Mouse (Mus musculus) ES-Bruce4 (cell line): ENCODE data around the gene Macrod2. TPM values are rescaled to one million over a fixed set of nuclear protein-coding genes. Genes with fewer than 3 reads are reported as not detected.

Source experiments
- H3K27ac ChIP-seq: 2 replicates; pipeline ENCODE4 v1.5.1; 2012; ENCODE audit warnings: low read length, inconsistent platforms; ENCODE audit not compliant: insufficient read depth
- H3K27me3 ChIP-seq: 2 replicates; pipeline ENCODE4 v1.6.1; 2012; ENCODE audit warnings: mild to moderate bottlenecking, low read length, inconsistent platforms; ENCODE audit not compliant: control insufficient read depth, poor library complexity, insufficient read depth, severe bottlenecking
- H3K36me3 ChIP-seq: 2 replicates; pipeline ENCODE4 v1.6.1; 2012; ENCODE audit warnings: inconsistent platforms, mild to moderate bottlenecking, low read length, moderate library complexity; ENCODE audit not compliant: control insufficient read depth, poor library complexity, insufficient read depth, severe bottlenecking
- H3K4me1 ChIP-seq: one replicate; pipeline ENCODE4 v1.8.1; 2011; ENCODE audit warnings: low read length; ENCODE audit not compliant: control insufficient read depth, insufficient read depth
- H3K4me3 ChIP-seq: 2 replicates; pipeline ENCODE4 v1.5.1; 2011; ENCODE audit warnings: low read depth, mild to moderate bottlenecking, low read length
- H3K9ac ChIP-seq: 2 replicates; pipeline ENCODE4 v1.6.1; 2012; ENCODE audit warnings: low read depth, mild to moderate bottlenecking, inconsistent platforms; ENCODE audit not compliant: poor library complexity, severe bottlenecking
- H3K9me3 ChIP-seq: replicated peaks from 2 replicates; pipeline ENCODE4 v1.6.1; 2012; ENCODE audit warnings: mild to moderate bottlenecking, low read length, inconsistent platforms; ENCODE audit not compliant: control insufficient read depth, poor library complexity, insufficient read depth, severe bottlenecking
- CTCF ChIP-seq: IDR thresholded peaks from one replicate; pipeline ENCODE4 v1.8.1; 2011; ENCODE audit warnings: low read depth, low read length
- EP300 ChIP-seq: IDR thresholded peaks from 2 replicates; pipeline ENCODE4 v1.6.1; 2011; ENCODE audit warnings: low read depth, low read length; ENCODE audit not compliant: insufficient read depth
- POLR2A ChIP-seq: IDR thresholded peaks from one replicate; pipeline ENCODE4 v1.8.1; 2011; ENCODE audit warnings: low read length; ENCODE audit not compliant: insufficient read depth
- polyA plus RNA-seq: library from polyadenylated mRNA; stranded (reverse); fragments of >200 nt; gene quantifications from 2 replicates; pipeline ENCODE4 v1.2.4, GENCODE M21; 2011; ENCODE audit warnings: low read depth; ENCODE audit not compliant: missing spikeins, insufficient read depth, insufficient read length

The Macrod2 gene
- polyA plus RNA-seq, 1 experiment: 11.9 TPM

DNA sequence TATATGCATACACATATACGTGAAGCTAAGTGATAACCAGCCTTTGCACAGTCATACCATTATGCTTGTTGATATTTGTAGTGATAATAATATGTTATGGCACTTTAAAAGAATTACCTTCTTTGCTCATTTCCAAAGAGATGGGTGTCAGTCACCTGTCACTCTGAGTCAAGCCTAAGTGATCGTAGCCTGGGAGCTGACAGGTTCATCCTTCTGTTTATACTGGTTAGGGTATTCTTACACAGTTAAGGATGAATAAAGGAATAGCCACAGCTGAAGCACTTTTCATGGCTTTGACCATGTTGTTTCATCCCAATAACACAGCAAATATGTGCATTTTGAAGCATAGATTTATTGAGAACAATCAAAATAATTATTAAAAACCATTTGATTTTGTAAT lies 274.7 kb downstream of the Macrod2 start:
- no peaks in the 10 kb centered on the region for H3K9me3 ChIP-seq
- no peak overlapping the region for H3K9ac ChIP-seq
- H3K4me3 ChIP-seq: no peak overlapping the region
- no peaks in the 10 kb centered on the region for H3K36me3 ChIP-seq
- no peaks in the 10 kb centered on the region for H3K4me1 ChIP-seq
- no peak overlapping the region for H3K27ac ChIP-seq
- TF ChIP-seq CTCF (no peak), EP300 (no peak), POLR2A (no peak)
- H3K27me3 ChIP-seq: 0 out of 2 replicates have a peak, but pooled peaks cover 1% of the 10 kb centered on the region

DNA sequence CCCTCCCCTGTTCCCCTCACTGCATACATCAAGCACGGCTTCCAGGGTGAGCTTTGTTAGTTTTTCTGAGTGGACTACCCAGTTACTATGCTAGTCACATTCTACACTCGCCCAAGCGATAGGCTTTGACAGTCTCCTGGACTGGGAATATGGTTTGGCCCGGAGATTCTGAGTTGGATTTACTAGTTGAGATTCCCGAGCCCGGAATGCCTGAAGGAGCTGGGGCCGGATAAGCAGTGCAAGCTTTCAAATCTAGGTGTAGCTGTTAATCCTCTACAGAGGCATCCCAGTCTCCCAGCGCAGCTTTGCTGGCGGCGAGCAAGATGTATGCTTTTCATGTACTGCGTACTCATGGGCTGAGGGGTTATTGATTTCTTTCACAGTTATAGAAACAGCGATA lies 275.3 kb downstream of the Macrod2 start:
- H3K27me3 ChIP-seq: peaks cover 1% of the 10 kb centered on the region; the same call in 1 of the 2 replicates
- no peaks in the 10 kb centered on the region for H3K9me3 ChIP-seq
- peak overlapping the region; percentile 72 for H3K9ac ChIP-seq
- TF ChIP-seq CTCF (no peak), POLR2A (no peak), EP300 (no peak)
- peak overlapping the region; percentile 64 for H3K4me3 ChIP-seq
- no peaks in the 10 kb centered on the region for H3K4me1 ChIP-seq
- no peaks in the 10 kb centered on the region for H3K36me3 ChIP-seq
- H3K27ac ChIP-seq: no peak overlapping the region

DNA sequence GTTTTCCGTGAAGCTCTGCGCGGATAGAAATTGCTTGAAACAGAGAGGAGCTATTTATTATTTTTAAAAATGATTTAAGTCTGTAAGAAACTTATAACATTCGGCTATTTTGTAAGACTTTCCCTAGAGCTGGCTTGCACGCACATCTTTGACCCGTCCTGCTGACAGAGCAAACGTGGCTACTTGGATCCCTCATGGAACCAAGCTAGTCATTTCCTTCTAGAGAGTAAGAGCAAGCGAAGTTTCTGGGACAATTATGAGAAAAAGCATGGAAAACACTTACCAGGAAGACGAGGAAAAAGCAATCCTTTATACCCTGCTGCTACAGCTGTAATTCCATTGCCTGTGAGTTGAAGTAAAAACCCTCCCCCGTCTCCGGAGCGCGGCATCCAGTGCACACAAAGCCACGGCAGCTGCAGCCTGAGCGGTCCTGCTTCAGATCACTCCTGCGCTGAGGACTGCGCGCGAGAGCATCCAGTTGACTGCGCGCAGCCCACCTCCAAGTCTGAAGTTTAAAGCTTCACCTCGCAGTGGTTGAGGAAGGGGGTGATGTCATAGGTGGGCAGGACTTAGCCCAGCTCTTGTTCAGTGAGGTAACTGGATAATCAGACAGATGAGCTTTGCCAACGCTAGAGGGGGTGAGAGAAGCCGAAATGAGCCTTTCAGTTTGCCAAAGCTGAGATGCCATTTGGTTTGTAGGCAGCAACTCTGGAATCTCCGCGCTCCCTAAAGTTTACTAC lies 276.0 kb downstream of the Macrod2 start, which contains the start of gene Flrt3:
Gene Flrt3 (minus strand): TSS at position 507 of the 740 bp plus-strand sequence.
- Histone ChIP-seq H3K4me3 (peak within 1 kb of the TSS; percentile 64), H3K9ac (peak within 1 kb of the TSS; percentile 72), H3K4me1 (peaks cover 2% of the 10 kb centered on the region), H3K9me3 (no peaks in the 10 kb centered on the region), H3K36me3 (no peaks in the 10 kb centered on the region), H3K27ac (no peak within 1 kb of the TSS), H3K27me3 (peaks cover 1% of the 10 kb centered on the region; the same call in 1 of the 2 replicates)
- TF ChIP-seq CTCF (peak; percentile 51), EP300 (no peak), POLR2A (no peak)

DNA sequence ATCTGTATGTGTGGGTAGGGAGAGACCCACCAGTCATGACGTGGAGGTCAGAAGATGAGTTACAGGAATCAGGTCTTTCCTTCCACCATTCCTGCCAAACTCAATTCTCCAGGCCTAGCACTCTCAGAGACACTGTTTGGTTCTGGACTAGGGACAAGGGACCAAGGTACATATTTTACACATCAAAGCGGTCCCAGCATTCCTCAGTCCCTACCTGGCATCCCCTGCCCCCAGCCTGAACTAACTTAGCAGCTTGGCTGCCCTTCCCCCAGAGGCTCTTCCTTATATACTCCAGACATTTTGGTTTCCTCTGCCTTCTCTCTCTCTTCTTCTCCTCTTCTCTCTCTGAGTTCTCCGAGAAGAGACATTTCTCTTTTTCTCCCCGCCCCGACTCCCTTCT lies 278.4 kb downstream of the Macrod2 start:
- H3K36me3 ChIP-seq: no peaks in the 10 kb centered on the region
- TF ChIP-seq EP300 (no peak), POLR2A (no peak), CTCF (no peak)
- no peaks in the 10 kb centered on the region for H3K9me3 ChIP-seq
- H3K4me1 ChIP-seq: peaks cover 2% of the 10 kb centered on the region
- H3K4me3 ChIP-seq: no peak overlapping the region
- no peak overlapping the region for H3K27ac ChIP-seq
- no peak overlapping the region for H3K9ac ChIP-seq
- H3K27me3 ChIP-seq: peaks cover 1% of the 10 kb centered on the region; the same call in 1 of the 2 replicates

DNA sequence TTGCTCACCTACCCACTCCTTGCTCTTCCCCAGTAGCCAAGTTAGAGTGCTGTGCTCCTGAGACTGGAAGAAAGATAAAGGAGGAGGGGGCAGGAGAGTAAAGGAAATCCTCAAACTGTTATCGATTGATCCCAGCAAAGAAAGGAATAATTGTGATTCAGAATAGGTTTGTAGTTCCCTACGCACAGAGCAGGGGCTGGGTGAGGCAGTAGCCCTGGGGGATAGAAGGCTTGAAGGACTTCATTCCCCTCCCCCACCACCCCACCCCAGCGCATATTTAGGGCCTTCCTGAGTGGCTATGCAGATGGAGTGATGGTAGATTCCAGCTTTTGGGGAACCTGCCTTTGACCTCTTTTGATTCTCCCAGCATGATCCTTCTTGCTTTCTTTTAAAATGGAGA lies 281.6 kb downstream of the Macrod2 start:
- H3K9ac ChIP-seq: no peak overlapping the region
- H3K4me1 ChIP-seq: peaks cover 2% of the 10 kb centered on the region
- H3K36me3 ChIP-seq: no peaks in the 10 kb centered on the region
- H3K4me3 ChIP-seq: no peak overlapping the region
- no peaks in the 10 kb centered on the region for H3K9me3 ChIP-seq
- H3K27ac ChIP-seq: no peak overlapping the region
- TF ChIP-seq CTCF: no peak
- TF ChIP-seq EP300: peak; percentile 92
- no peak for TF ChIP-seq POLR2A
- H3K27me3 ChIP-seq: no peaks in the 10 kb centered on the region; the same call in 1 of the 2 replicates

DNA sequence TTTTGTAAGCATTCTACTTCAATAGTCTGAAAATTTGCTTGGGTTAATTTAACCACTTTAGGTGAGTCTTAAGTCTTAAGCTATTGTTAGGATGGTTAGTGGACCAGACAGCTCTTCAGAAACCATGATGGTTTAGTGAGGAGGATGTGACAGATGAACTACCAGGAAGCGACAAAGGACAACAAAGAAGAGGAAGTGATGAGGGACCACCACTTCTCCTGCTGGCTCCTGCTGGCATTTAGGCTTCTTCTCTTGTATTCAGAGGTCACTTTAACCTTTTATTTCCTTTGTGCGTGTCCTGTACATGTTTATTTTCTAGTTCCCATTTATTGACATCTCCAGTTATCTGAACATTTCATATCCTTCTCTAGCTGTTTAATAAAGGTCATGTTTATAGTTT lies 295.8 kb downstream of the Macrod2 start:
- TF ChIP-seq EP300 (no peak), POLR2A (no peak), CTCF (no peak)
- Histone ChIP-seq H3K4me1 (no peaks in the 10 kb centered on the region), H3K4me3 (no peak overlapping the region), H3K9me3 (no peaks in the 10 kb centered on the region), H3K27me3 (no peaks in the 10 kb centered on the region), H3K36me3 (no peaks in the 10 kb centered on the region), H3K27ac (no peak overlapping the region), H3K9ac (no peak overlapping the region)
